ENCODE assay signal across 23 mouse cellular contexts in the genomic region with DNA sequence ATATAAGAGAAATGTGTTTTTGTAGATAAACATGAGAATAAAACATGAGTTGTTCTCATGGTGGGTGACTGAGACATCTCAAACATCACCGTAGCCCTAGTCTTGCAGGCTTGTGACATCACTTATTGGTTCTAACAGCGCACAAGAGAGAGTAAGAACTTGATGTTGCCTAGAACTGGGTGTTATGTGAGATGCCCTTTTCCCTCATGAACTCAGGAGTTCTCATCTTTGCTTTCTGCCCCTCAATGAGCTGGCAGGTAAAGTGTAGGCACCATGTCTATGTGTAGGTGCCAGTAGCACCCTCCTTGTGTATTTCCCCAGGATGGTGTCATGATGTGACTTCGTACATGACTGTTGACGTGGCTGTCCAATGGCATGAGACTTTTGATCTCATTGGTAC.
DNase-seq lines count a peak whose midpoint lies in the region; ATAC-seq and TF ChIP-seq lines count a peak whose summit lies in the region.
"Had no signal": no experiment of that assay in that cellular context is flagged by ENCODE, and none has a peak within 500 bp of the region (broad histone marks: within the 10 kb centered on the region; RNA-seq: fewer than 3 reads in every experiment).

No protein-coding gene starts in this region.

- peaks cover 52% of the 10 kb centered on the region for H3K4me1 ChIP-seq in kidney, adult 2 months (ENCODE audit: control insufficient read depth, insufficient read depth, low read length)
- peaks cover 64% of the 10 kb centered on the region for H3K4me1 ChIP-seq in spleen, adult 2 months (ENCODE audit: control insufficient read depth, insufficient read depth, insufficient read length)
- H3K4me1 ChIP-seq in bone marrow macrophage, adult 2 months (ENCODE audit: control insufficient read depth, insufficient read depth, low read length), result peaks cover 36% of the 10 kb centered on the region
- peaks cover 12% of the 10 kb centered on the region for H3K4me1 ChIP-seq in small intestine, adult 2 months (ENCODE audit: control insufficient read depth, insufficient read depth, insufficient read length, low read length)

- no peak for ATAC-seq in monocyte, adult 5-6 weeks (replicated peaks; ENCODE audit: insufficient number of reproducible peaks, low FRiP score, low TSS enrichment, poor library complexity, severe bottlenecking)

- no peak for DNase-seq in kidney, adult 2 months
- DNase-seq in kidney, postnatal 36 days, result no peak
- DNase-seq in spleen, adult 2 months (ENCODE audit: low read depth in 1 of 2, low spot score in 2 of 2), result no peak
- no peak for DNase-seq in spleen, postnatal 10 days (ENCODE audit: low spot score in 2 of 2)
- no peak for DNase-seq in thymus, postnatal 14 days
- DNase-seq: adrenal gland, adult 8-10 months; adrenal gland, postnatal 25 days; cerebellum, adult 11 months; cerebellum, adult 9-10 months; cerebellum, postnatal 14 days; gastrocnemius, postnatal 10 days; gastrocnemius, postnatal 36 days; heart, adult 2 months; heart, postnatal 14 days had no signal

- H3K27ac ChIP-seq in kidney, adult 2 months (ENCODE audit: insufficient read depth, low read depth, low read length), result peak overlapping the region; percentile 44; the same call in 1 of the 2 replicates
- peak overlapping the region; percentile 92 for H3K27ac ChIP-seq in spleen, adult 2 months (ENCODE audit: insufficient read depth, low read length)
- 0 out of 2 replicates have a peak overlapping the region, but pooled peaks have one; percentile 2 for H3K27ac ChIP-seq in bone marrow macrophage, adult 2 months (ENCODE audit: insufficient read depth, low read depth, low read length)
- H3K27ac ChIP-seq in small intestine, adult 2 months (ENCODE audit: insufficient read depth, low read depth, low read length), result peak overlapping the region; percentile 21; the same call in 1 of the 2 replicates
- H3K27ac ChIP-seq: forebrain, embryonic 10.5 days; forebrain, embryonic 13.5 days; heart, embryonic 10.5 days; heart, embryonic 13.5 days; hindbrain, embryonic 12.5 days; hindbrain, embryonic 15.5 days had no signal

- 95% methylated on average over 4 of the region's 4 CpGs for whole genome bisulfite sequencing in kidney, adult 2 months
- 87% methylated on average over 4 of the region's 4 CpGs for WGBS in spleen, adult 2 months
- WGBS in small intestine, adult 2 months, result 96% methylated on average over 4 of the region's 4 CpGs

- H3K36me3 ChIP-seq in kidney, adult 2 months (ENCODE audit: control insufficient read depth, insufficient read depth, low read length), result no peaks in the 10 kb centered on the region
- H3K36me3 ChIP-seq in spleen, adult 2 months (ENCODE audit: control insufficient read depth, insufficient read depth, low read length), result no peaks in the 10 kb centered on the region
- no peaks in the 10 kb centered on the region for H3K36me3 ChIP-seq in small intestine, adult 2 months (ENCODE audit: control insufficient read depth, insufficient read depth, low read length)
- H3K36me3 ChIP-seq: forebrain, embryonic 10.5 days; heart, embryonic 10.5 days; heart, embryonic 13.5 days; hindbrain, embryonic 12.5 days; hindbrain, embryonic 15.5 days had no signal

- no peaks in the 10 kb centered on the region for H3K27me3 ChIP-seq in kidney, adult 2 months (replicated peaks; ENCODE audit: control insufficient read depth, insufficient read depth, low read length)
- H3K27me3 ChIP-seq in spleen, adult 2 months (ENCODE audit: control insufficient read depth, insufficient read depth, low read length), result no peaks in the 10 kb centered on the region
- no peaks in the 10 kb centered on the region for H3K27me3 ChIP-seq in small intestine, adult 2 months (ENCODE audit: control insufficient read depth, insufficient read depth, low read length)
- H3K27me3 ChIP-seq: forebrain, embryonic 13.5 days; heart, embryonic 13.5 days; hindbrain, embryonic 12.5 days; hindbrain, embryonic 15.5 days had no signal

- TF ChIP-seq CTCF in kidney, adult 2 months (conservative IDR thresholded peaks at IDR 0.05; ENCODE audit: insufficient read depth, insufficient read length, low read depth, low read length), result no peak
- no peak for TF ChIP-seq CTCF in spleen, adult 2 months (IDR thresholded peaks at IDR 0.05; ENCODE audit: extremely low read depth, insufficient read depth, insufficient read length, insufficient replicate concordance)
- TF ChIP-seq CTCF in bone marrow macrophage, adult 2 months (IDR thresholded peaks at IDR 0.05; ENCODE audit: low read depth, low read length), result no peak
- TF ChIP-seq CTCF in small intestine, adult 2 months (IDR thresholded peaks at IDR 0.05; ENCODE audit: extremely low read depth, insufficient read length, insufficient replicate concordance, low read depth, low read length), result no peak

- no peak for TF ChIP-seq POLR2A in kidney, adult 2 months (IDR thresholded peaks at IDR 0.05; ENCODE audit: low read depth, low read length)
- no peak for TF ChIP-seq POLR2A in spleen, adult 2 months (IDR thresholded peaks at IDR 0.05; ENCODE audit: low read depth, low read length)
- no peak for TF ChIP-seq POLR2A in bone marrow macrophage, adult 2 months (IDR thresholded peaks at IDR 0.05; ENCODE audit: borderline replicate concordance, low read depth, low read length)
- no peak for TF ChIP-seq POLR2A in small intestine, adult 2 months (IDR thresholded peaks at IDR 0.05; ENCODE audit: low read depth, low read length)

- H3K4me3 ChIP-seq in kidney, adult 2 months (ENCODE audit: insufficient read depth, low read depth, low read length), result no peak overlapping the region
- no peak overlapping the region for H3K4me3 ChIP-seq in spleen, adult 2 months (ENCODE audit: extremely low read depth, insufficient read depth, insufficient read length)
- no peak overlapping the region for H3K4me3 ChIP-seq in bone marrow macrophage, adult 2 months (ENCODE audit: insufficient read depth, low read length)
- H3K4me3 ChIP-seq in small intestine, adult 2 months (ENCODE audit: low read depth, low read length), result no peak overlapping the region
- H3K4me3 ChIP-seq: forebrain, embryonic 10.5 days; forebrain, embryonic 13.5 days; heart, adult 2 months; heart, embryonic 10.5 days; heart, embryonic 13.5 days; hindbrain, embryonic 12.5 days; hindbrain, embryonic 15.5 days had no signal

Comparison
In these comparisons a context has a peak if more than half of its experiments do, and no peak if none do; other contexts are left out.
1. H3K27ac ChIP-seq: peak in every context shown above with its lines; median percentile 92 in spleen, adult 2 months; 44 in kidney, adult 2 months; 21 in small intestine, adult 2 months; 2 in bone marrow macrophage, adult 2 months.